Mouse (Mus musculus) kidney, postnatal 10 days (tissue): ENCODE measurements around the gene Mecom.
A peak's percentile ranks its signal among the peaks of the same experiment; 100 is the strongest.

Source experiments
- DNase-seq: peaks from one replicate; pipeline ENCODE4 v3.0.0; 2021; ENCODE audit warnings: mixed read lengths

Gene Mecom

DNA sequence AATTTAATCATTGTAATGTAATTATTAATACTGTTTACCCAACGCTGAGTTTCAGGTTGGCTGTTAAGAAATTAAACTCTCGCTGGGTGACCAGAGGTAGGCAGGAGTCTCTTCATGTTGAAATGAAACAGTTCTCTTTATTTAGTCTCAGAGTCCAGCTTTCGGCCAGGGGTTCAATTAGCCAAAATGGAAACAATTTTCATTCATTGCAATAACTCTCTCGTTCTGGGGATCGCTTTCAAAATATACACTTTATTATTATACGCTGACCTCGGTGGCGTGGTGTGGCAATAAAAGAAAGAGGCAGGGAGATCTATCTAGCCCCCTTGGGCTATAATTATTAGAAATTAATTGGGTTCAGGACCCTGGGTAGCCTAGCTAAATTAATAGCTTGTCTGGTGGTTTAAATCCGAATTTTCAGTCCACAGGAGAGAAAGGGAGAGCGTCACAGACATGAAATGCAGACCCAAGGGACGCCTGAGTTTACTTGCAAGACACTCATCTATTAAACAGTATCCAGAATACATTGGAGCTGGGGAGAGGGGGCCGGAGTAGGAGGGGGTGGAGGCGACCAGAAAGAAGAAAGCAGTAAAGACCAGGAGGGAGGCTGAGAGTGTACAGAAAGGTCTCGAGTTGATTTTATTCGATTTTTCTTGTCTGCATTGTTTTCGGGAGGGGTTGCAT lies 34.4 kb downstream of the Mecom start:
- no peak for DNase-seq

GRCm38 (mm10) chr3:30512459-30513030 lies 35.3 kb downstream of the Mecom start:
- DNase-seq = peak; percentile 18

DNA sequence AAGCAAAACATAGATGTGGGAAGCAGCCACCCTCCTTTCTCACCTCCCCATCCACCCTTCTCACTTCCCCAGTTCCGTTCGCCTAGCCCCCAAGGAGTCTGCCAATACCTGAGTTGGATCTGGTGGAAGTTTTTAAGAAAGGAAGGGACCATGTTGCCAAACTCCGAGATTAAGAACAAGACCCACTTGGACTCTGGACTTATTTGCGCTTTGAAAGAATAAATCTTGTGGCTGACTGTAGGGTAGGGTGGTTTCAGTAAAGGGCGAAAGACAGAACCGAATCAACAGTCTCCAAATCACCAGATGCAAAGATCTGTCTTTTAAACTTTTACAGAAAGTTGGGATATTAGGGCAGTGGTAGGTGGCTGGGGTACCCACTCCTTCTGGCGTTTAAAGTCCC lies 36.0 kb downstream of the Mecom start:
- DNase-seq = no peak

DNA sequence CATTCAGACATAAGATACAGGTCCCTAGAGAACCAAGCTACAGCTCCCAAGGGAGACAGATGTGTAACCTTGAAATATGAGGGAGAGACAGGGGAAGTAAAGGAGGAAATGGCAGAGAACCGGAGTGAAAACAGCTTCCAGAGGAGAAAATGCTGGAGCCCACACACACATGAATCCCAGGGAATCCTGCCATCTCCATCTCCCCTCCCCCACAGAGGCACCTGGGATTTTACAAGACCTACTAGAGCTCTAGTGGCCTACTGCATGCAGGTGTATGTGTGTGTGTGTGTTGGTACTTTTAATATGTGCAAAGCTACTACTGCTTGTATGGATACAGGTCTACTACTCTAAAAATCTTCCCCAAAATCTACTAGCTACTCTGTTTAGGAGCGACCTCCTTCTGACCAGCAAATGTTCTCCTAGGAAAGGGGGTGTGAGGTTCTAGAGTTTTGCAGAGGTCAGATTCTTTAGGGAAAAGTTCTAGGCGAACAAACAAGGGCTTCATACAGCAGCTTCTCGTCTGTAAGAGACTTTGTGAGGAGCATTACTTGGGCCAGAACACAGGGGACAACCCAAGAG lies 36.7 kb downstream of the Mecom start:
- peak; percentile 23 for DNase-seq

DNA sequence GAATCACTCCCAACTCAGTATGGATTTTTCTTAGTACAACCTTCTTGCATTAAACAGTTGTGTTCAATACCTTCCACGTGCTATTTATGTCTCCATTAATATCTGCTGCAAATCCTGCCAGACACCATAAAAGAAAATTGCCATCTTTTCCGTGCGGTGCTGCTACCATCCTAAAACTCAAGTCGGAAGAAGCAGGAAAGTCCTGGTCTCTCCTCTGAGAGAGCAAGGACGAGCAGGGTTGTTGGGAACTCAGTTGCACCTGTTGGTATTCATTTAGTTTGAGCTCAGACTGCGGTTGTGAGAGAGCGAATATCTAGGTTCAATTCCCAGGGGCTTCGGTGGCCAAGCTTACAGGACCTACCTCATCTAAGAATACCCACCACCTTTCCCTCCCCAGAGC lies 37.2 kb downstream of the Mecom start:
- DNase-seq = no peak

GRCm38 (mm10) chr3:30510105-30510504 lies 37.7 kb downstream of the Mecom start:
- peak; percentile 29 for DNase-seq

DNA sequence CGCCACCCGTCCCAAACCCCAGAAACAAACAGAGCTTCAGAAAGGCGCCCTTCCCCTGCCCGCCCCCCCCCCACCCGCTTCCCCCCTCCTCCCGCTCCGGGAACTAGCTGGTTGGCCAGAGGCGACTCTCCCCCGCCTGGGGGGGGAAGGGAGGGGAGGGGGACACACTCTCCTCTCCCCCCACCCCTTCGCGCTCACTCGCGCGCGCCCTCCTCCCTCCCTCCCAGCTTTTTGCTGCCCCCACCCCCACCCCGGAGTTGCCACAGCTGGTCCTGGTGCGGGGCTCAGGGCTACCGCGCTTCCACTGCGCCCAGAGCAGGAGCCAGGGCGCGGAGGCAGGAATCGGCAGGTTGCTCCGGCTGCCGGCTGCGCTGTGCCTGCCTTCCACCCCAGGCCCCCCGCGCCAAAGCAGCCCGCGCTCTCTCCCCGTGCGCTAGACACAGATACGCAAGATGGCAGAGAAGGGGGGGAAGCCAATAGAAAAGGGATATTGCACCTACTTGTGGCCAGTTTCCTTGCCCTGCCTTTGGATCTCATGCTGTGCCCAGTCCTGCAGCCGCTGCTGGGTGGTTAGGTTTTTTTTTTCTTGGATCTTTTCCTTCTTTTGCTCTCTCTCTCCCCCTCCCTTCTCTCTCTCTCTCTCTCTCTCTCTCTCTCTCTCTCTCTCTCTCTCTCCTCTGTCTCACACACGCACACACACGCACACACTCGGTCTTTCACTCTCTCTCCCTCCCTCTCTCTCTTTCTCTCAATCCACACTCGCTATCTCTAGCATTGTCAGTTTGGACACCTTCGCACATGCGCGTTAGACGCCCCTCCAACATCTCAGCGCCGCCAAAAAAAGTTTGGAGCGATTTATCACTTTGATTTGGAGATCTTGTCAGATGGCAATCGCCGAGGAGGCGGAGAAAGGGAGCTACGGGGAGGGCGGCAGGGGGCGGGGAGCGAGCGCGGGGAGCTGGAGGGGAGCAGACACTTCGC lies 38.6 kb downstream of the Mecom start:
- peak; percentile 85 for DNase-seq

- peak; percentile 91 for DNase-seq
These were observed 39.4 kb downstream of the Mecom start for GRCm38 (mm10) chr3:30508296-30508929.

GRCm38 (mm10) chr3:30507576-30508295 lies 40.1 kb downstream of the Mecom start:
- DNase-seq = peak; percentile 57

DNA sequence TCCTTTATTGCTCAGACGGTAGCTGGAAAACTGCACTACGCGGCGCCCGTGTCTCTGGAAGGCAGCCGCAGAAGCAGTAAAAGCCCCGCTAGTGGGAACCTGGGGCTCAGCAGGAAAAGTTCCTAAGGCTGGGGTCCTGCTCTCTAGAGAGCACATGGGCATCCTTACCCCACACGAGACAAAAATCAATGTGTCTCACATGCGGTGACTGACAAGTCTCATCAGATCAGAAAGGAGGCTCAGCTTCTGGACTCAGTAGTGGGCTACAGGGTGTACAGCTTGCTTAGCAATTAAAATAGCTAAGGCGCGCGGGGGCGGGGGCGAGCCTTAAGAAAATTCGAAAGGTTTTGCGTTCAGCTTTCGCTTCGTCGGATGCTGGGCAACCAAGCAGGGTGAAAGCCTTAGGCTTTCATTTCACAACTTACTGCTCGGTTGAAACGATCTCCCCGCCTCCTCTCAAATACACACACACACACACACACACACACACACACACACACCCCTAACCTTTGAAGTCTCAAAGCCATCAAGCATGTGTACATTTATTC lies 40.7 kb downstream of the Mecom start:
- DNase-seq = peak; percentile 73

GRCm38 (mm10) chr3:30506329-30507027 lies 41.3 kb downstream of the Mecom start:
- DNase-seq = no peak

GRCm38 (mm10) chr3:30505741-30506251 lies 42.0 kb downstream of the Mecom start:
- no peak for DNase-seq

DNA sequence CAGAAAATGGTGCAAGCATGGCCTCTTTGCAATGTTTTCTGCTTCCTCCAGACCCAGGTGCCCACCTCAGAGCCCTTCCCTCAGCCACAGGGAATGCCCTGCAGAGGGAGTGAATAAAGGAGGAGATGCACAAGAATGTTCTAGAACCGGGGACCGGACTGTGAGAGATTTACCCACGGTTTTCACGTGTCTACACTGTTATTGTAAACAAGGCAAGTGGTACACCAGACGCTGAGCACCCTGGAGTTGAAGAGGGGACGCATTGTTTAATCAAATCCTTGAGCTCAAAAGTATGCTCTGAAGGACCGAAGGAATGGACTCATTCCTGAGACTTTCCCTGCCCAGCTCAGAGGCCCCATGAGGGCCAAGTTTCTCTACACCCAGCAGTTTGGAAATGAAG lies 43.2 kb downstream of the Mecom start:
- no peak for DNase-seq

- DNase-seq = peak; percentile 51
These were observed 44.0 kb downstream of the Mecom start for GRCm38 (mm10) chr3:30503821-30504220.

DNA sequence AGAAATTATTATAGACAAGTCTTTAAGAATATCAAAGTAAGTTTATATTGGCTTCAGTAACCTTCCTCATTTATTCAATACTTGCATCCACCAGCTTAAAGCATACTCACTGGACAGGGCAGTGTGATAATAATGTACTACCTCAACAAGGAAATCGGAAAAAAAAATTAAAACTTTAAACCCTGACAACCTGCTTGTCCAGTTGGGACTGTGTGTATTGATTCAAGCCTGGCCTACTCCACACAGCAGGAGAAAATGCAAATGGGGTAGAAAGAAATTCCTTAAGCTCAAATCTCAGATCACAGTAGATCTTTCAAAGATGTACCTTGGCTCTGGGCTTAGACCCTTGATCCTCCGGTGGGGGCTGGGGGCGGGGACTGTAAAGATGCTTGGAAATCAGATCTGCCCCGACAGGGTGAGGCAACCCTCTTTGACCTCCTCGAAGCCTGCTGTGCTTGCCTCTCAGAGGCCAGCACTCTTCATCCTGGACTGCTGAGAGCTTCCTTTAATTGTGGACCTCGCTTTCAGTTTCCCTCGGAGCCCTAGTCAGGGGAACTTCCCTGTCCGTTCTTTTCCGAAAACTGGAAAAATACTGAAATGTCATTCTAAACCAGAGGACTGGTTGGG lies 49.5 kb downstream of the Mecom start:
- DNase-seq = peak; percentile 40

- DNase-seq = no peak
These were observed 53.4 kb downstream of the Mecom start for GRCm38 (mm10) chr3:30494371-30494770.

GRCm38 (mm10) chr3:30488808-30489207 lies 59.0 kb downstream of the Mecom start:
- DNase-seq = no peak

GRCm38 (mm10) chr3:30486422-30486821 lies 61.4 kb downstream of the Mecom start:
- no peak for DNase-seq

DNA sequence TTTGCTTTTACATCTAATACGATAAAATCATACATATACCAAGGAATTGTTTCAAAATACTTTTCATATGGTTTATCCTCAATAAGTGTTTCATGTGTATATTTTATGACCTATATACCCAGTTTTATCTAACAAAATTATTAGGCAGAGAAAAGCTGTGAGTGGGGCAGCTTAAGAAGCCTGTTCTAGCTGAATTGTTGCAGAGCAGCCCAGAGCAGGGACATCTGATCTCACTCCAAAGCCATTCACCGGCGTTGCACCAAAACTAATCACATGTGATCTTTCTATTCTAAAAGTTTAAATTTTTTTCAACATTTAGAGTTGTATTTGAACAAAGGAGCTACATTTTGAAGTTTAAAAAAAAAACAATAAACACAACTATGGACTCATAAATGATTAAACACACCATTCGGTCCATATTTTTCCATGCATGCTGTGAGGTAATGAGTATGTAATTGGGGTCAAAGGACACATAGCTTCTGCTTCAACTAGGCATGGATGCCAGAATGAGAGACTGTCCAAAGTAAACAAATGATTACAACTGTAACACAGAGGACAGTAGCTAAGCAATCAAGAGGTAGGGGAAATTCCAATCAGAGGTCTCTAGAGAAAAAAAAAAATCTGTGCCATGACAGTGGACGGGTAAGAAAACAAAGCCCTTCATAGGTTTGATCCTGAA lies 64.7 kb downstream of the Mecom start:
- no peak for DNase-seq

- DNase-seq = no peak
These were observed 66.1 kb downstream of the Mecom start for GRCm38 (mm10) chr3:30481682-30482081.
